Mouse (Mus musculus) MEL (cell line): ENCODE data around the gene Stk19.

ENCODE experiments used
- CTCF ChIP-seq, 3 experiments: IDR thresholded peaks in 2 of 3; conservative IDR thresholded peaks in 1 of 3; 2 replicates each; pipeline ENCODE4 v1.5.1; 2011 to 2012; ENCODE audit warnings: low read length in 3 of 3, low read depth in 2 of 3, mild to moderate bottlenecking in 2 of 3, improper control_type of control experiment in 1 of 3, inconsistent platforms in 1 of 3, mixed read lengths in 1 of 3, moderate library complexity in 1 of 3; ENCODE audit not compliant: control insufficient read depth in 1 of 3, insufficient read depth in 1 of 3, poor library complexity in 1 of 3, severe bottlenecking in 1 of 3
- MAX ChIP-seq: IDR thresholded peaks from 2 replicates; pipeline ENCODE4 v1.6.1; 2011; ENCODE audit warnings: low read length, improper control_type of control experiment
- MXI1 ChIP-seq: IDR thresholded peaks from 2 replicates; pipeline ENCODE4 v1.6.1; 2011; ENCODE audit warnings: mild to moderate bottlenecking, low read depth, low read length, improper control_type of control experiment
- NELFE ChIP-seq: IDR thresholded peaks from 2 replicates; pipeline ENCODE4 v1.6.1; 2011; ENCODE audit warnings: low read depth, low read length, improper control_type of control experiment
- POLR2A ChIP-seq, 2 experiments: IDR thresholded peaks; 2 replicates each; pipeline ENCODE4 v1.6.1; 2011 to 2012; ENCODE audit warnings: low read length in 2 of 2, mild to moderate bottlenecking in 2 of 2, control low read depth in 1 of 2, improper control_type of control experiment in 1 of 2, low read depth in 1 of 2, moderate library complexity in 1 of 2; ENCODE audit not compliant: control insufficient read depth in 1 of 2, insufficient read depth in 1 of 2, poor library complexity in 1 of 2
- POLR2AphosphoS5 ChIP-seq: IDR thresholded peaks from 2 replicates; pipeline ENCODE4 v1.6.1; 2012; ENCODE audit warnings: low read depth, borderline replicate concordance, mild to moderate bottlenecking, inconsistent platforms, low read length, moderate library complexity, mixed read lengths
- TCF12 ChIP-seq: IDR thresholded peaks from 2 replicates; pipeline ENCODE4 v1.6.1; 2014; ENCODE audit warnings: low read depth, mild to moderate bottlenecking, inconsistent platforms, low read length, improper control_type of control experiment, moderate library complexity

DNA sequence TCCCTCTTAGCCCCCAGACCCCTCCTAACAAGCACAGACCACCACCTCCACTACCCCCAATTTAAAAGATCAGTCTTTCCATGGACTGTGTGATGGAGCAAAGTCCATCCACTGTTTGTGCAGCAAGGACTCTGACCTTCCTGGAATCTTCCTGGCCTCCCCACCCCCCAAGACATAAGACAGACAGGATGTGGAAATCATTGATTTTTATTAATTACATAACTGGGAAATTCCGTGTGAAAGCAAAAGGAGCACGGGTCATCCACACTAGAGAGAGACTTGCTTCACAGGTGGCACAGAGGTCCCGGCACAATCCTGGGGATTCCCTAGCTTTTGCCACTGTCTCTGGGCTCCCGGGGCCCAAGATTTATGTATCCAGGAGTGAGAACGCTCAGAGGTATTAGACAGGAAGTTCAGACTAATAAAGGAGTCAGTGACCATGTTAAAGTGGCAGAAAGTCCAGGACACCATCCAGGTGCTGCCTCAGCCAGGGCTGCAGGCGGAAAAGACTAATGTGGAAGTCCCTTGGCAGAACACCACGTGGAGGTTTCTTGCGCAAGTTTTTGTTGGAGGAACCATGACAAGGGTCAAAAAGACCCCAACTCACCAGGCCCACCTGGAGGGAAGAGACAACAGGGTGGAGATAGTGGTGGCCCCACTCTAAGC lies 25.8 kb upstream of the Stk19 start, which contains the start of gene Cfb:
- TF ChIP-seq CTCF (IDR thresholded peaks at IDR 0.05 in 2 of 3, conservative IDR thresholded peaks at IDR 0.05 in 1 of 3; ENCODE audit: control insufficient read depth in 1 of 3, insufficient read depth in 1 of 3, low read depth in 2 of 3, low read length in 3 of 3, poor library complexity in 1 of 3, severe bottlenecking in 1 of 3) = no peak
- no peak for TF ChIP-seq TCF12
- no peak for TF ChIP-seq POLR2AphosphoS5
- TF ChIP-seq MXI1 = no peak
- TF ChIP-seq POLR2A (IDR thresholded peaks at IDR 0.05; ENCODE audit: control insufficient read depth in 1 of 2, insufficient read depth in 1 of 2, low read depth in 1 of 2, low read length in 2 of 2, poor library complexity in 1 of 2) = no peak
- no peak for TF ChIP-seq MAX
- TF ChIP-seq NELFE = no peak
